Mouse (Mus musculus) heart, embryonic 11.5 days (tissue): ENCODE results near the gene Itga2b. TPM values are rescaled to one million over a fixed set of nuclear protein-coding genes. Genes with fewer than 3 reads are reported as not detected.

ENCODE experiments used
- ATAC-seq: fragments of 200-750 bp; cut with Nextera tagmentation; replicated peaks from 2 replicates; pipeline ENCODE4 v1.8.0; 2017; ENCODE audit warnings: moderate library complexity; ENCODE audit not compliant: insufficient number of reproducible peaks, low FRiP score, low TSS enrichment
- H3K27ac ChIP-seq: fragments of 300-500 bp; sonication (generic); 2 replicates; pipeline ENCODE4 v1.5.1; 2014; ENCODE audit warnings: mild to moderate bottlenecking, low read depth, low read length
- H3K27me3 ChIP-seq: fragments of 300-500 bp; sonication (generic); 2 replicates; pipeline ENCODE4 v1.6.1; 2014; ENCODE audit warnings: mild to moderate bottlenecking, low read length, mixed read lengths; ENCODE audit not compliant: control insufficient read depth, insufficient read depth
- H3K36me3 ChIP-seq: fragments of 300-500 bp; sonication (generic); 2 replicates; pipeline ENCODE4 v1.6.1; 2014; ENCODE audit warnings: mild to moderate bottlenecking, low read length, moderate library complexity, mixed read lengths; ENCODE audit not compliant: control insufficient read depth, insufficient read depth
- H3K4me1 ChIP-seq: fragments of 300-500 bp; sonication (generic); 2 replicates; pipeline ENCODE4 v1.6.1; 2014; ENCODE audit warnings: low read length; ENCODE audit not compliant: control insufficient read depth, insufficient read depth
- H3K4me2 ChIP-seq: fragments of 300-500 bp; sonication (generic); 2 replicates; pipeline ENCODE4 v1.6.1; 2014; ENCODE audit warnings: mild to moderate bottlenecking, moderate library complexity
- H3K4me3 ChIP-seq: fragments of 300-500 bp; sonication (generic); 2 replicates; pipeline ENCODE4 v1.5.1; 2014; ENCODE audit warnings: low read depth, low read length
- H3K9ac ChIP-seq: fragments of 300-500 bp; sonication (generic); 2 replicates; pipeline ENCODE4 v1.6.1; 2014; ENCODE audit warnings: mild to moderate bottlenecking, low read depth, low read length, moderate library complexity
- H3K9me3 ChIP-seq: fragments of 300-500 bp; sonication (generic); replicated peaks from 2 replicates; pipeline ENCODE4 v1.6.1; 2016; ENCODE audit warnings: low read length; ENCODE audit not compliant: control insufficient read depth
- WGBS: fragments of 180-500 bp; shearing (Covaris S2); extraction: QIAGEN DNeasy Blood & Tissue Kit; methylation state at CpG from one replicate; pipeline ENCODE4 v1.1.7; 2014; ENCODE audit not compliant: insufficient replicate concordance; 5-methylcytosine and 5-hydroxymethylcytosine counted together
- polyA plus RNA-seq: library from polyadenylated mRNA; unstranded; fragments of >200 nt; fragmentation: Nextera tagmentation; extraction: Ambion mirVana; gene quantifications from 2 replicates; pipeline ENCODE4 v1.2.1, GENCODE M21; 2014

Itga2b gene
- polyA plus RNA-seq, 1 experiment from 2014 or later = 8.5 TPM

DNA sequence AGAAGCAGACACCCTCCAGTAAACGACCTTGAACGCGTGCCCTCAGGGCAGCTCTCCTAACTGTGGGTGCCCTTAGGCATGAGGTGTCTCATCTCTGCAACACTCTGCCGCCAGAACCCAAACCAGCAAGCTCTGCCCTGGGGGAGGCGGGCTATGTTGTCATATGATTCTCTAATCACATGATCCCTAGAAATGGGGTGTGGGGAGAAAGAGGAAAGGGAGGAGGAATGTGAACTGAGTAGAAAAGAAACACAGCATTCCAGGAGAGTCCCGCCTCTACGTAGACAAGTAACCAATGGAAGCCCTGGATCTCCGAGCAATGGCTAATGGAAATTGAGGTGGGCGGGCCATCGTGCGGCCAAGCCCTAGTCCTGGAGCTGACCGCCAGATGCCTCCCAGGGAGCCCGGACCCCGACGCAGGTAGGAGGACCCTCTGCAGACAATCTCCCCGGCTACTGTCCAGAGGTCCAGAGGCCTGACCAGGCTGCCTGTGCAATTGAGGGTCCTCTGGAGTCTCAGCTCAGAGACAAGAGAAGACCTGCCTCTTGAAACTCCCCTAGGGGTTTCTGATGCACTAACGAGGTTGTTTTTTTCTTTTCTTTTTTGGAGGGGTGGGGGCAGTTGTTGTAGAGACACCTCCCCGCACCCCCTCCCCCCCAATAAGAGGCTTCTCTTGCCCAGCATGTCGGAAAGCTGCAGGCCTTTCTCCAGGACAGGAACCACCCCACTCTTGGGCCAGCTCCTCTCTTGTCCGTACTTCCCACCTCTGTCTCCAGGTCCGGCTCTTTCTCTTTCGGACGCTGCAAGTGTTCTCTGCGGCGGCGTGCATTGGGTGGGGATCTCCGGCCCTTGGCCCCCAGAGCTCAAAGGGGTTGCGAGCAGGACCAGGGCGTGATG, 39.6 kb downstream of the Itga2b start, which contains the start of gene Grn:
Grn (plus strand) TSS at position 195 of the 897 bp plus-strand sequence.
- peaks cover 20% of the 10 kb centered on the region for H3K4me1 ChIP-seq
- H3K9me3 ChIP-seq = no peaks in the 10 kb centered on the region
- H3K27me3 ChIP-seq = no peaks in the 10 kb centered on the region
- H3K9ac ChIP-seq = peak within 1 kb of the TSS; percentile 75
- peak within 1 kb of the TSS; percentile 65 for H3K27ac ChIP-seq
- under 1% methylated on average over 29 of the region's 29 CpGs for WGBS
- peak within 1 kb of the TSS; percentile 64 for H3K4me3 ChIP-seq
- H3K36me3 ChIP-seq = peaks cover 4% of the 10 kb centered on the region
- peak within 1 kb of the TSS; percentile 64 for H3K4me2 ChIP-seq
- ATAC-seq = peak; percentile 84

DNA sequence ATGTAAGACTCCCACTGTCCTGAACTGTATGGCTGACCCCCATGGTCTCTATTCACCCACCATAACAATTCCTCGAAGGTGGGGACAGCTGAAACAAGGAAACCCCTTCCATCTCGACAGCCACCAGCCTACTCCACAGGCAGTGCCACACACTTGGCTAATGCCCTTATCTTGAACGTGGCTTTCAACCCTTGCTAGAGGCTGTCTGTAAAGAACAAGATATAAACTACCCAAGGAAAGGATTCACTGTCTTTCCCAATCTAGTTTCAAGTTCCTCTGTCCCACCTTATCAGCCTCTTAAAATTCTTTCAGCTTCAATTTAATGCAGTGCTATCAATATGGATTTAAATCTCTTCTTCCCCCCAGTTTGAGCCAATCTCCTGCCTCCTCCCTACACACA, 40.4 kb downstream of the Itga2b start:
- H3K27ac ChIP-seq = peak overlapping the region; percentile 65
- peak overlapping the region; percentile 64 for H3K4me3 ChIP-seq
- WGBS = 22% methylated on average over 3 of the region's 3 CpGs
- no peak for ATAC-seq
- H3K4me2 ChIP-seq = peak overlapping the region; percentile 64
- no peaks in the 10 kb centered on the region for H3K36me3 ChIP-seq
- peak overlapping the region; percentile 75 for H3K9ac ChIP-seq
- no peaks in the 10 kb centered on the region for H3K27me3 ChIP-seq
- no peaks in the 10 kb centered on the region for H3K9me3 ChIP-seq
- H3K4me1 ChIP-seq = peaks cover 20% of the 10 kb centered on the region

- Histone ChIP-seq H3K9ac (0 out of 2 replicates have a peak overlapping the region, but pooled peaks have one; percentile 39), H3K27ac (no peak overlapping the region), H3K9me3 (no peaks in the 10 kb centered on the region), H3K4me3 (peak overlapping the region; percentile 64; the same call in 1 of the 2 replicates), H3K4me2 (peak overlapping the region; percentile 64), H3K4me1 (peaks cover 20% of the 10 kb centered on the region), H3K27me3 (no peaks in the 10 kb centered on the region), H3K36me3 (no peaks in the 10 kb centered on the region)
- WGBS = 66% methylated on average over 8 of the region's 8 CpGs
- no peak for ATAC-seq
Observed at GRCm38 (mm10) chr11:102428981-102429540, 40.9 kb downstream of the Itga2b start.

GRCm38 (mm10) chr11:102425555-102426316, 44.2 kb downstream of the Itga2b start:
- WGBS = 77% methylated on average over 8 of the region's 8 CpGs
- Histone ChIP-seq H3K9me3 (no peaks in the 10 kb centered on the region), H3K9ac (no peak overlapping the region), H3K27ac (no peak overlapping the region), H3K36me3 (no peaks in the 10 kb centered on the region), H3K4me1 (peaks cover 9% of the 10 kb centered on the region), H3K4me3 (no peak overlapping the region), H3K27me3 (no peaks in the 10 kb centered on the region), H3K4me2 (no peak overlapping the region)
- no peak for ATAC-seq

DNA sequence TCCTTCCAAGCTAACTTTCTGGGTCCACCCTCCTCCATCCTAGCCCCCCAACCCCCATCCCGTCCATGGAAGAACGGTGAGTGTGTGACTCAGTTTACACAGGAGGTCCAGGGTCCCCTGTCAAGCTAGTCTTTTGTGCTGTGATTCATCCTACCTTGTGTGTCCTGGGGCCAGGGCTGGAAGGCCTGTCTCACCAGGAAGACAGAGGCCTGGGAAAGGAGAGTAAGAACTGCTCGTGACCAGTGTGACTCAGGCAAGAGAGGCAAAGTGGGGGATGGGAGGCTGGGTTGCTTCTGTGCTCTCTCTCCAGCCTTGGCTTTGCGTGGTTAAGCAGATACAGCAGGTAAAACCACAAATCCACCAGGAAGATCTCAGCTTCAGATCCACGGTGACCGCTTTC, 45.3 kb downstream of the Itga2b start:
- Histone ChIP-seq H3K4me1 (peaks cover 7% of the 10 kb centered on the region), H3K9ac (no peak overlapping the region), H3K4me2 (no peak overlapping the region), H3K36me3 (no peaks in the 10 kb centered on the region), H3K27me3 (no peaks in the 10 kb centered on the region), H3K4me3 (no peak overlapping the region), H3K9me3 (no peaks in the 10 kb centered on the region), H3K27ac (no peak overlapping the region)
- WGBS = 76% methylated on average over 6 of the region's 6 CpGs
- no peak for ATAC-seq

DNA sequence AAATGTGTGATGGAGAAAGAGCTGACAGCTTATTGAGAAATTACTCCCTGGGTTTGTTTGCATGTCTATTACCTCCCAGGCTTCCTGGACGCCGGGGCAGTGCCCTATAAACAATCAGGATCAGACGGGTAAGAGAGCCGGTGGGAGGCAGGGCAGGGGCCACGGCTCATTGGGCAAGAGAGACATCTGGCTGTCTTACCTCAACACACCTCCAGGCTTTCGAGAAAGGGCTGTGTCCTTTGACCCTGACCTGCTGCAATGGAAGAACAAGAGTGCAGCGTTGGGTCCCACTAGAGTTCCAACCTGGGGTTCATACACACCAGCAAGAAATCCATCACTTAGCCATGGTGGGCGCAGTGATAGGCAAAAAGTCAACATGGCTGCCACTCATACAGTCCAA, 48.4 kb downstream of the Itga2b start:
- Histone ChIP-seq H3K9me3 (no peaks in the 10 kb centered on the region), H3K27me3 (no peaks in the 10 kb centered on the region)

GRCm38 (mm10) chr11:102418887-102419286, 51.0 kb downstream of the Itga2b start:
- Histone ChIP-seq H3K36me3 (no peaks in the 10 kb centered on the region), H3K9me3 (no peaks in the 10 kb centered on the region), H3K9ac (no peak overlapping the region), H3K4me3 (no peak overlapping the region), H3K27me3 (no peaks in the 10 kb centered on the region), H3K4me1 (no peaks in the 10 kb centered on the region), H3K27ac (no peak overlapping the region), H3K4me2 (no peak overlapping the region)
- no peak for ATAC-seq

More for the DNA sequence above, 48.4 kb downstream of the Itga2b start:
- H3K9ac ChIP-seq = no peak overlapping the region
- H3K36me3 ChIP-seq = no peaks in the 10 kb centered on the region
- no peak overlapping the region for H3K27ac ChIP-seq
- ATAC-seq = no peak
- no peak overlapping the region for H3K4me2 ChIP-seq
- WGBS = 61% methylated on average over 8 of the region's 8 CpGs
- no peaks in the 10 kb centered on the region for H3K4me1 ChIP-seq
- H3K4me3 ChIP-seq = no peak overlapping the region

- H3K27me3 ChIP-seq = no peaks in the 10 kb centered on the region
- no peak overlapping the region for H3K9ac ChIP-seq
- no peaks in the 10 kb centered on the region for H3K4me1 ChIP-seq
- H3K27ac ChIP-seq = no peak overlapping the region
- WGBS = 70% methylated on average over 1 of the region's 1 CpGs
- no peak overlapping the region for H3K4me3 ChIP-seq
- no peak overlapping the region for H3K4me2 ChIP-seq
- H3K36me3 ChIP-seq = no peaks in the 10 kb centered on the region
- ATAC-seq = no peak
- no peaks in the 10 kb centered on the region for H3K9me3 ChIP-seq
Observed at GRCm38 (mm10) chr11:102417160-102417559, 52.8 kb downstream of the Itga2b start.
